Mouse (Mus musculus) layer of hippocampus, adult 11-12 months (tissue): ENCODE results near the gene Gstt4.
"Not testable (repeated sequence)": the region's sequence is repeated elsewhere in the genome, so short reads cannot be mapped to it uniquely, and the experiment has no call there.

ENCODE experiments used
- DNase-seq: peaks from one replicate; pipeline ENCODE4 v3.0.0; 2022; ENCODE audit warnings: low spot score

Gstt4 gene

GRCm38 (mm10) chr10:75822443-75822842 is at the start of gene Gstt4:
TSS of gene Gstt4 (minus strand) at chr10:75822543.
- DNase-seq = no peak

- no peak for DNase-seq
Measured at GRCm38 (mm10) chr10:75861587-75861986, 39.2 kb upstream of the Gstt4 start.

GRCm38 (mm10) chr10:75860746-75861145 is 38.4 kb upstream of the Gstt4 start:
- DNase-seq = peak; percentile 29

GRCm38 (mm10) chr10:75859786-75860470 is 37.6 kb upstream of the Gstt4 start, which contains the start of gene Mif:
TSS of gene Mif (minus strand) at chr10:75860240.
- DNase-seq = peak; percentile 85

GRCm38 (mm10) chr10:75859107-75859746 is 36.9 kb upstream of the Gstt4 start:
- DNase-seq = peak; percentile 47

GRCm38 (mm10) chr10:75857598-75857997 is 35.3 kb upstream of the Gstt4 start:
- no peak for DNase-seq

- no peak for DNase-seq
Measured at GRCm38 (mm10) chr10:75856976-75857375, 34.6 kb upstream of the Gstt4 start.

- no peak for DNase-seq
Measured at GRCm38 (mm10) chr10:75856155-75856907, 34.0 kb upstream of the Gstt4 start.

GRCm38 (mm10) chr10:75855416-75855981 is 33.2 kb upstream of the Gstt4 start:
- DNase-seq = no peak

- no peak for DNase-seq
Measured at GRCm38 (mm10) chr10:75854791-75855190, 32.4 kb upstream of the Gstt4 start.

GRCm38 (mm10) chr10:75854096-75854495 is 31.8 kb upstream of the Gstt4 start:
- no peak for DNase-seq

GRCm38 (mm10) chr10:75853452-75853851 is 31.1 kb upstream of the Gstt4 start:
- DNase-seq = peak; percentile 91

GRCm38 (mm10) chr10:75852539-75853125 is 30.3 kb upstream of the Gstt4 start:
- no peak for DNase-seq

- no peak for DNase-seq
Measured at GRCm38 (mm10) chr10:75851681-75852080, 29.3 kb upstream of the Gstt4 start.

GRCm38 (mm10) chr10:75851076-75851475 is 28.7 kb upstream of the Gstt4 start:
- no peak for DNase-seq

- no peak for DNase-seq
Measured at GRCm38 (mm10) chr10:75848382-75848781, 26.0 kb upstream of the Gstt4 start.

- no peak for DNase-seq
Measured at GRCm38 (mm10) chr10:75845306-75845930, 23.1 kb upstream of the Gstt4 start.

- no peak for DNase-seq
Measured at GRCm38 (mm10) chr10:75844800-75845199, 22.5 kb upstream of the Gstt4 start.

- DNase-seq = not testable (repeated sequence)
Measured at GRCm38 (mm10) chr10:75843898-75844297, 21.6 kb upstream of the Gstt4 start.

- DNase-seq = no peak
Measured at GRCm38 (mm10) chr10:75839092-75839491, 16.7 kb upstream of the Gstt4 start.

GRCm38 (mm10) chr10:75837248-75837759 is 15.0 kb upstream of the Gstt4 start, which contains the start of gene Gstt2:
TSS of gene Gstt2 (minus strand) at chr10:75837424.
- DNase-seq = peak; percentile 92
